Comparison of ENCODE assay signal across 9 mouse cellular contexts in genomic region chr16:89896392-89896791, GRCm38 (mm10).
A peak's percentile ranks its signal among the peaks of the same experiment; 100 is the strongest.
DNase-seq lines count a peak whose midpoint lies in the region; ATAC-seq and TF ChIP-seq lines count a peak whose summit lies in the region.
"Had no signal": no experiment of that assay in that cellular context is flagged by ENCODE, and none has a peak within 500 bp of the region (broad histone marks: within the 10 kb centered on the region; RNA-seq: fewer than 3 reads in every experiment).

No protein-coding gene starts in this region.

- no peak for DNase-seq in hindbrain, postnatal 0 days (ENCODE audit: low spot score)
- DNase-seq in CD4-positive, CD25-positive, alpha-beta regulatory T cell, adult 2 months (ENCODE audit: low read depth, low spot score) = peak; percentile 72
- DNase-seq in brain, embryonic 14.5 days (ENCODE audit: low read depth) = no peak
- DNase-seq in right cerebral cortex, postnatal 4 days = no peak
- DNase-seq in hindbrain, embryonic 10.5 days (ENCODE audit: low spot score) = no peak

- TF ChIP-seq POLR2A in brain, embryonic 14.5 days (IDR thresholded peaks at IDR 0.05; ENCODE audit: borderline replicate concordance, extremely low read depth, insufficient read depth, insufficient read length, poor library complexity, severe bottlenecking) = no peak

- H3K4me3 ChIP-seq in hindbrain, postnatal 0 days (ENCODE audit: low read length) = no peak overlapping the region
- H3K4me3 ChIP-seq in hindbrain, embryonic 13.5 days = no peak overlapping the region
- no peak overlapping the region for H3K4me3 ChIP-seq in hindbrain, embryonic 10.5 days
- no peak overlapping the region for H3K4me3 ChIP-seq in heart, embryonic 11.5 days (ENCODE audit: low read depth, low read length)
- H3K4me3 ChIP-seq: limb, embryonic 13.5 days had no signal

- no peak overlapping the region for H3K9ac ChIP-seq in hindbrain, postnatal 0 days (replicated peaks; ENCODE audit: low read length)
- no peak overlapping the region for H3K9ac ChIP-seq in hindbrain, embryonic 13.5 days
- H3K9ac ChIP-seq in heart, embryonic 11.5 days (ENCODE audit: low read depth, low read length) = no peak overlapping the region
- H3K9ac ChIP-seq: limb, embryonic 13.5 days had no signal

- TF ChIP-seq CTCF in hindbrain, postnatal 0 days (IDR thresholded peaks at IDR 0.05; ENCODE audit: low read depth) = peak; percentile 49
- TF ChIP-seq CTCF in brain, embryonic 14.5 days (IDR thresholded peaks at IDR 0.05; ENCODE audit: borderline replicate concordance, extremely low read depth, insufficient read depth, insufficient read length) = peak; percentile 46; the same call in 1 of the 2 replicates

- H3K4me2 ChIP-seq in hindbrain, postnatal 0 days (ENCODE audit: low read depth, low read length) = 0 out of 2 replicates have a peak overlapping the region, but pooled peaks have one; percentile 47
- no peak overlapping the region for H3K4me2 ChIP-seq in hindbrain, embryonic 13.5 days
- H3K4me2 ChIP-seq in heart, embryonic 11.5 days = no peak overlapping the region
- H3K4me2 ChIP-seq: limb, embryonic 13.5 days had no signal

- no peaks in the 10 kb centered on the region for H3K27me3 ChIP-seq in hindbrain, postnatal 0 days (ENCODE audit: insufficient read depth, low read length)
- H3K27me3 ChIP-seq in hindbrain, embryonic 13.5 days = no peaks in the 10 kb centered on the region
- no peaks in the 10 kb centered on the region for H3K27me3 ChIP-seq in hindbrain, embryonic 10.5 days (ENCODE audit: insufficient read depth, poor library complexity, severe bottlenecking)
- no peaks in the 10 kb centered on the region for H3K27me3 ChIP-seq in heart, embryonic 11.5 days (ENCODE audit: control insufficient read depth, insufficient read depth, low read length)
- H3K27me3 ChIP-seq: limb, embryonic 13.5 days had no signal

- ATAC-seq in hindbrain, postnatal 0 days = no peak
- ATAC-seq in hindbrain, embryonic 13.5 days (ENCODE audit: low FRiP score) = no peak
- peak; percentile 57 for ATAC-seq in megakaryocyte, adult 5-6 weeks (ENCODE audit: poor library complexity, severe bottlenecking)
- ATAC-seq in heart, embryonic 11.5 days (replicated peaks; ENCODE audit: insufficient number of reproducible peaks, low FRiP score, low TSS enrichment) = no peak

- no peaks in the 10 kb centered on the region for H3K4me1 ChIP-seq in hindbrain, postnatal 0 days (ENCODE audit: insufficient read depth, low read length)
- peaks cover 29% of the 10 kb centered on the region for H3K4me1 ChIP-seq in hindbrain, embryonic 13.5 days (replicated peaks)
- H3K4me1 ChIP-seq in hindbrain, embryonic 10.5 days (replicated peaks) = peaks cover 17% of the 10 kb centered on the region; the same call in 1 of the 2 replicates
- no peaks in the 10 kb centered on the region for H3K4me1 ChIP-seq in heart, embryonic 11.5 days (ENCODE audit: control insufficient read depth, insufficient read depth, low read length)

- no peaks in the 10 kb centered on the region for H3K36me3 ChIP-seq in hindbrain, postnatal 0 days (ENCODE audit: insufficient read depth, low read length)
- peaks cover 12% of the 10 kb centered on the region for H3K36me3 ChIP-seq in hindbrain, embryonic 13.5 days
- H3K36me3 ChIP-seq in hindbrain, embryonic 10.5 days = peaks cover 26% of the 10 kb centered on the region
- H3K36me3 ChIP-seq in heart, embryonic 11.5 days (ENCODE audit: control insufficient read depth, insufficient read depth, low read length) = no peaks in the 10 kb centered on the region; the same call in 1 of the 2 replicates

- H3K27ac ChIP-seq in hindbrain, postnatal 0 days = no peak overlapping the region
- H3K27ac ChIP-seq in hindbrain, embryonic 13.5 days = no peak overlapping the region
- no peak overlapping the region for H3K27ac ChIP-seq in hindbrain, embryonic 10.5 days
- H3K27ac ChIP-seq in heart, embryonic 11.5 days (ENCODE audit: low read depth, low read length) = no peak overlapping the region
- H3K27ac ChIP-seq: limb, embryonic 13.5 days had no signal

- 0 out of 2 replicates have a peak, but pooled peaks cover 3% of the 10 kb centered on the region for H3K9me3 ChIP-seq in hindbrain, postnatal 0 days (ENCODE audit: low read length)
- no peaks in the 10 kb centered on the region for H3K9me3 ChIP-seq in hindbrain, embryonic 13.5 days
- H3K9me3 ChIP-seq in hindbrain, embryonic 10.5 days = peaks cover 6% of the 10 kb centered on the region
- H3K9me3 ChIP-seq in heart, embryonic 11.5 days (replicated peaks; ENCODE audit: control insufficient read depth, low read length) = 0 out of 2 replicates have a peak, but pooled peaks cover 2% of the 10 kb centered on the region
- H3K9me3 ChIP-seq: limb, embryonic 13.5 days had no signal

- 81% methylated on average over 9 of the region's 9 CpGs for WGBS in hindbrain, postnatal 0 days
- 77% methylated on average over 9 of the region's 9 CpGs for WGBS in hindbrain, embryonic 13.5 days
- WGBS in hindbrain, embryonic 10.5 days = 78% methylated on average over 9 of the region's 9 CpGs
- WGBS in heart, embryonic 11.5 days (ENCODE audit: insufficient replicate concordance) = 68% methylated on average over 9 of the region's 9 CpGs
